Mouse (Mus musculus): ENCODE data around the gene Catip.

Catip gene

GRCm38 (mm10) chr1:74343161-74343560 lies 18.7 kb upstream of the Catip start:
- DNase-seq (ENCODE audit: low read depth) = no peak

GRCm38 (mm10) chr1:74344163-74344916 lies 17.6 kb upstream of the Catip start:
- no peak for DNase-seq (ENCODE audit: low read depth)

- no peak for DNase-seq (ENCODE audit: low read depth)
Observed at GRCm38 (mm10) chr1:74351185-74351769, 10.6 kb upstream of the Catip start.

DNA sequence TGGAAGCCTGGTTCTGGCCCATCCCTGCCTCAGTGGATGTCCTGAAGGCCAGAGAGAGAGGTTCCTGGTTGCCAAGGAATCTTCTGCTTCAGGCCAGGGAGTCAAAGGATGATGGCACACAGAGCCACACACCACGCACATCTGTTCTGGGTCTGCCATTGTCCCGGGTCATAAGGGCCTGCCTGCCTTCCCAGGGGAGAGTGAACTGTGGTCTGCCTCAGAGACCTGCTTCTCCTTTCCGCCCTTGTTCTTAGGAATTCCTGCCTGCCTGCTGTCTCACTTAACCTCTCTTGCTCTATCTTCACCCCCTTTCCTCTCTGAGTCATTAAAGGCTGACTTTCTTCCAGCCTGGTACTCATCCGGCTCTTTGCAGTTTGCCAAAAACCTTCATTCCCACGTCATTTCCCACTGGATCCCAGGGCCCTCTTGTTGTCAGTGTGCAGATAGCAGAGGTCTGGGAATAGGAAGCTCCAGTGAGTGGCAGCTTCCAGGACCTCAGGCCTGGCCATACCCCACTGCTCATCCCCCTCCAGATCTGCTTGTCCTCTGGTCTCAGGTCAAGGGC lies 9.3 kb upstream of the Catip start:
- no peak for DNase-seq (ENCODE audit: low read depth)

DNA sequence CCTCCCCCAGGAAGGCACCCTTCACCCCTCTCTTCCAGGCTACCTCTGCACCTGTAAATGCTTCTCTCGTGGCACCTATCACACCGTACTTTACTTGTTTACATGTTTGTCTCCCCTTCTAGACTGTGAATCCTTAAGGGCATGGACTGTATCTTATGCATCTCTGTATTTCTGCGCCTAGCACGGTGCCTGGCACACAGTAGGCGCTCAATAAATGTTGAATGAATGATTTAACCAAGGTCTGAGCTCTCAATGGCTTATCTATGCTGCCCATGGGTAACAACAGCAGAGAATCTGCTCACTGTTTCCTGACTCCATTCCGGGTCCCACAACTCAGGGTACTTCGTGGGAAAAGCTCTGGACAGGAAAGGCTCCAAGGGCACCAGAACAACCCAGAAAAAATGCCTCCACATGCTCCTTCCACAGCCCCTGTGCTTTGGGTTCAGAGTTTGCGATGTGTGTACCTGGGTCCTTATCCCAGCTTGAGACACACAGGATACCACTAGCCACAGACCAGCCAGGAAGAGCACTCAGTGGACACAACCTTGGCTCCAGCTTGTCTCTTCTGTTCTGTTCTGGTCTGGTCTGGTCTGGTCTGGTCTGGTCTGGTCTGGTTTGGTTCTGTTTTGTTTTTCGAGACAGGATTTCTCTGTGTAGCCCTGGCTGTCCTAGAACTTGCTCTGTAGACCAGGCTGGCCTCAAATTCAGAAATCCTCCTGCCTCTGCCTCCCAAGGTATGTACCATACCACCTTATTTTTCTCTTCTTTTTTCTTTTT lies 8.3 kb upstream of the Catip start:
- DNase-seq (ENCODE audit: low read depth) = no peak

GRCm38 (mm10) chr1:74357531-74357930 lies 4.4 kb upstream of the Catip start:
- DNase-seq (ENCODE audit: low read depth) = no peak

GRCm38 (mm10) chr1:74359952-74360517 lies 1.9 kb upstream of the Catip start:
- DNase-seq (ENCODE audit: low read depth) = no peak

GRCm38 (mm10) chr1:74362325-74363229 lies 669 bp downstream of the Catip start:
- DNase-seq (ENCODE audit: low read depth) = no peak

DNA sequence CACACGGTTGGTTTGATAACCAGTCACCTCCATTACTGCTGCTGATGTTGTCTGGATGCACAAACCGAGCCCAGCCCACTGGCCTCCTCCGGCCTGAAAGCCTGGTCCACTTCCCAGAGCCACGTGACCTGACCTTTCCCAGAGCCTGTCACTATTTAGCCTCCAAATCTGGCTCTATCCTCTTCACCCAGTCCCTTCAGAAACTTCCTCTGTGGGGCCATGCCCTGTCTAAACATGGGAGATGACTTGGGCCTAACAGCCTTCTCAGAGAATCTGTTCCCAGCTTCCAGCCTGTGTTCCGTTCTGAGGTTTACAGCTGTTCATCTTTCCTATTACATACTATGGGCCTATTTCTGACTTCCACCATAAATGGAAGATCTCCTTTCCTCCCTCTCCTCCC lies 1.5 kb downstream of the Catip start:
- DNase-seq (ENCODE audit: low read depth) = no peak

GRCm38 (mm10) chr1:74364270-74364669 lies 2.4 kb downstream of the Catip start:
- peak; percentile 39 for DNase-seq (ENCODE audit: low read depth)

- no peak for DNase-seq (ENCODE audit: low read depth)
Observed at GRCm38 (mm10) chr1:74367886-74368645, 6.2 kb downstream of the Catip start.

- no peak for DNase-seq (ENCODE audit: low read depth)
Observed at GRCm38 (mm10) chr1:74370040-74370439, 8.1 kb downstream of the Catip start.

- DNase-seq (ENCODE audit: low read depth) = peak; percentile 93
Observed at GRCm38 (mm10) chr1:74373372-74373771, 11.5 kb downstream of the Catip start.

DNA sequence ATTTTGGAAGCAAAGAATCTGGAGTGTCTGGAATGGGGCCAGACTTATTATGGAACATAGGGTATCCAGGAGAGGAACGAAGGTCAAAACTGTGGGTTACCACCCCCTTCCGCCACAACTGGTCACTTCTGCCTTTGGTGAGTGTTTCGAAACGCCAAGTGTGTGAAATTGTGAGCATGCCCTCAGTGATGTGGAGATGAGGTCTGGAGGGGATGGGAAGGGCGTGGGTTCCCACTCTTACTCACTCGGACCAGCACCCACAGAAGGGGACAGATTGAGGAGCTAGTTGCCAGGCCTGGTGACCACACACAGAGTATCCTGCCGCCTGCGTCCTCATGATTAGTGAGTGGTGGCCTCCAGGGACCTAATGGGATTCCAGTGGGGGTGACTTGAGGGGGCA lies 13.1 kb downstream of the Catip start, which contains the start of gene Slc11a1:
TSS of gene Slc11a1 (plus strand) at position 216 of the 400 bp plus-strand sequence.
- DNase-seq (ENCODE audit: low read depth) = peak; percentile 77

GRCm38 (mm10) chr1:74375561-74375960 lies 13.7 kb downstream of the Catip start:
- DNase-seq (ENCODE audit: low read depth) = no peak

- no peak for DNase-seq (ENCODE audit: low read depth)
Observed at GRCm38 (mm10) chr1:74376396-74376795, 14.5 kb downstream of the Catip start.

DNA sequence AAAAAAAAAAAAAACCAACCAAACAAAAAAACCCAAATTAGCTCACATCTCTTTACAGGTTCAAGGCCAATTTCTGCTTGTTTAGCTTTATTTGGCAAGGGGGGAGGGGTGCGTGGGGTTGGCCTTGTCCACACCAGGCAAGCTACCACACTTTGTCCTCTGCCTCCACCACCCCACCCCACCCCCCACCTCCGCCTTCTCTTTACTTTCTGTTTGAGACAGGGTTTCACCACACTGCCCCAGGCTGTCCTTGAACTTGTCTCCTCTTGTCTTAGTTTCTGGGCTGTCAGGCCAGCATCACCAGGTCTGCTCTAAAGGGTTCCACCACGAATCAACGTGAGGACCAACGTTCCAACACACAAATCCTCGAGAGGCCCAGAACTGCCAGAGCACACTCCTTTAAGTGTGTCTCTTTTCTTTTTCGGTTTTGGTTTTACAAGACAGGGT lies 17.2 kb downstream of the Catip start:
- DNase-seq (ENCODE audit: low read depth) = peak; percentile 62

- DNase-seq (ENCODE audit: low read depth) = no peak
Observed at GRCm38 (mm10) chr1:74380484-74380883, 18.6 kb downstream of the Catip start.

- DNase-seq (ENCODE audit: low read depth) = peak; percentile 78
Observed at GRCm38 (mm10) chr1:74381588-74382021, 19.7 kb downstream of the Catip start.

DNA sequence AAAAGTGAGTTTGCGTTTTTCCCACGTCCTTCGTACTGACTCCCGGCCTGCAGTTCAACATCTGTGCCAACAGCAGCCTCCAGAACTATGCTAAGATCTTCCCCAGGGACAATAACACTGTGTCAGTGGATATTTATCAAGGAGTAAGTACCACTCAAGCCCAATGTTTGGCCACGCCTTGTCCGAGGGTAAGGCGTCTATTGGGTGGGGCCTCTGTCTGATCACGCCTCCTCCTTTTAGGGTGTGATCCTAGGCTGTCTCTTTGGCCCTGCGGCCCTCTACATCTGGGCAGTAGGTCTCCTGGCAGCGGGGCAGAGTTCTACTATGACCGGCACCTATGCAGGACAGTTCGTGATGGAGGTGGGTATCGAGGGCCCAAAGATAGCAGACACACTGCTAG lies 21.5 kb downstream of the Catip start:
- no peak for DNase-seq (ENCODE audit: low read depth)

Measured in 416B (cell line).